Mouse (Mus musculus): ENCODE measurements around the gene Gm20388.

GRCm38 (mm10) chr8:121947753-121948141, 2037.1 kb downstream of the Gm20388 start:
- no peak for TF ChIP-seq CTCF (IDR thresholded peaks at IDR 0.05; ENCODE audit: borderline replicate concordance, insufficient read depth, low read depth, low read length)
- TF ChIP-seq POLR2A (IDR thresholded peaks at IDR 0.05; ENCODE audit: borderline replicate concordance, insufficient read depth, low read length), result no peak
